In genomic region chr10:83337159-83337951, GRCm38 (mm10) we compare ENCODE assay signal across 8 mouse cellular contexts. TPM values are rescaled to one million over a fixed set of nuclear protein-coding genes. Genes with fewer than 3 reads are reported as not detected.
DNase-seq lines count a peak whose midpoint lies in the region; ATAC-seq lines count a peak whose summit lies in the region.

Gene Slc41a2 (minus strand): TSS chr10:83337882.

- H3K4me1 ChIP-seq in intestine, embryonic 14.5 days (replicated peaks; ENCODE audit: control insufficient read depth, insufficient read depth, low read length), result no peaks in the 10 kb centered on the region

- intact Hi-C loops in left cerebral cortex, postnatal 25 days (cut with DNase I), result loop anchor here (2.0 kb wide), 1 partner anchor 21 kb away; no protein-coding TSS in a partner anchor

- peak within 1 kb of the TSS; percentile 98 for H3K4me2 ChIP-seq in intestine, embryonic 14.5 days (ENCODE audit: low read length)

- peak; percentile 61 for DNase-seq in layer of hippocampus, adult 11-12 months (ENCODE audit: low spot score)
- DNase-seq in layer of hippocampus, adult 9-10 months (ENCODE audit: low spot score), result no peak
- DNase-seq in embryo, embryonic 11 days, result peak; percentile 74
- peak; percentile 38 to 57 for DNase-seq in gastrocnemius, postnatal 4 days (ENCODE audit: low spot score in 2 of 2)
- peak; percentile 84 for DNase-seq in intestine, embryonic 14.5 days (ENCODE audit: low spot score)
- DNase-seq in left cerebral cortex, postnatal 25 days (ENCODE audit: low spot score in 2 of 2), result peak; percentile 77 to 78
- peak; percentile 68 for DNase-seq in mesoderm, embryonic 11.5 days (ENCODE audit: low read depth, low spot score)
- peak; percentile 81 for DNase-seq in right cerebral cortex, postnatal 25 days

- WGBS in intestine, embryonic 14.5 days, result under 1% methylated on average over 85 of the region's 102 CpGs

- no peaks in the 10 kb centered on the region for H3K36me3 ChIP-seq in intestine, embryonic 14.5 days (ENCODE audit: control insufficient read depth, insufficient read depth, low read length)

- peaks cover 43% of the 10 kb centered on the region for H3K27me3 ChIP-seq in intestine, embryonic 14.5 days (replicated peaks; ENCODE audit: control insufficient read depth, insufficient read depth, low read length)

- H3K9ac ChIP-seq in intestine, embryonic 14.5 days (ENCODE audit: low read length), result peak within 1 kb of the TSS; percentile 32

- H3K9me3 ChIP-seq in intestine, embryonic 14.5 days (ENCODE audit: control insufficient read depth, low read length), result no peaks in the 10 kb centered on the region

- no peak within 1 kb of the TSS for H3K27ac ChIP-seq in intestine, embryonic 14.5 days (ENCODE audit: low read depth)

- peak within 1 kb of the TSS; percentile 54 for H3K4me3 ChIP-seq in intestine, embryonic 14.5 days (ENCODE audit: low read depth, low read length)

- peak; percentile 65 for ATAC-seq in intestine, embryonic 14.5 days (replicated peaks; ENCODE audit: low FRiP score, low TSS enrichment, low read depth)

RNA-seq across cellular contexts. Expression of gene Slc41a2, which starts in this region (rescaled TPM):
- 1 to 10 TPM; 2.6 to 3.5 TPM for total RNA-seq in gastrocnemius, postnatal 4 days (2021)
- 0.89 and 1.6 TPM in 2 replicates for polyA plus RNA-seq in intestine, embryonic 14.5 days (2014; fragmentation: Nextera tagmentation; extraction: Ambion mirVana)
- 10 to 100 TPM; 24.0 to 30.0 TPM for total RNA-seq in left cerebral cortex, postnatal 25 days (2021)

Comparison
In these comparisons a context has a peak if more than half of its experiments do, and no peak if none do; other contexts are left out.
1. RNA of gene Slc41a2 (total RNA-seq): 24.0 to 30.0 TPM in left cerebral cortex, postnatal 25 days; 2.6 to 3.5 TPM in gastrocnemius, postnatal 4 days; every median in the first group is over 4 times any median in the second.